Mouse (Mus musculus) cerebellum, adult 2 months (tissue): ENCODE measurements around the gene Tubb2b. TPM values are rescaled to one million over a fixed set of nuclear protein-coding genes. Genes with fewer than 3 reads are reported as not detected.
A peak's percentile ranks its signal among the peaks of the same experiment; 100 is the strongest.

ENCODE experiments used
- DNase-seq, 2 experiments: peaks; one replicate each; pipeline ENCODE4 v3.0.0; 2021
- H3K27ac ChIP-seq: fragments of 200-500 bp; 2 replicates; pipeline ENCODE4 v1.5.1; 2012; ENCODE audit warnings: low read length, control low read depth, inconsistent platforms; ENCODE audit not compliant: insufficient read depth
- H3K27me3 ChIP-seq: fragments of 200-500 bp; 2 replicates; pipeline ENCODE4 v1.6.1; 2012; ENCODE audit warnings: inconsistent platforms, mild to moderate bottlenecking, low read length, moderate library complexity; ENCODE audit not compliant: control insufficient read depth, insufficient read depth
- H3K4me1 ChIP-seq: fragments of 200-500 bp; 2 replicates; pipeline ENCODE4 v1.6.1; 2011; ENCODE audit warnings: low read length; ENCODE audit not compliant: control insufficient read depth, insufficient read depth
- H3K4me3 ChIP-seq: fragments of 200-500 bp; replicated peaks from 2 replicates; pipeline ENCODE3; 2011; ENCODE audit warnings: mild to moderate bottlenecking, low read depth, low read length, control low read depth; ENCODE audit not compliant: insufficient read depth
- CTCF ChIP-seq: fragments of 200-500 bp; IDR thresholded peaks from 2 replicates; pipeline ENCODE4 v1.5.1; 2011; ENCODE audit warnings: low read depth, mild to moderate bottlenecking, control low read depth, low read length, moderate library complexity, borderline replicate concordance; ENCODE audit not compliant: insufficient read depth
- POLR2A ChIP-seq: fragments of 200-500 bp; IDR thresholded peaks from 2 replicates; pipeline ENCODE4 v1.6.1; 2011; ENCODE audit warnings: low read length, control low read depth, borderline replicate concordance; ENCODE audit not compliant: insufficient read depth
- WGBS: fragments of 180-500 bp; shearing (Covaris S2); methylation state at CpG from one replicate; pipeline ENCODE4 v1.1.7; 2018; 5-methylcytosine and 5-hydroxymethylcytosine counted together
- polyA plus RNA-seq: library from polyadenylated mRNA; depleted of rRNA; stranded (reverse); fragments of >200 nt; gene quantifications from 2 replicates; pipeline ENCODE4 v1.2.3, GENCODE M21; 2012; rRNA removed

The Tubb2b gene
- polyA plus RNA-seq, 1 experiment: 224 TPM

GRCm38 (mm10) chr13:34087052-34087812 lies 43.0 kb downstream of the Tubb2b start:
- Histone ChIP-seq H3K4me1 (peaks cover 10% of the 10 kb centered on the region), H3K4me3 (no peak overlapping the region), H3K27ac (no peak overlapping the region), H3K27me3 (no peaks in the 10 kb centered on the region)
- TF ChIP-seq POLR2A (no peak), CTCF (no peak)
- peak in 1 of 2 experiments; percentile 36 for DNase-seq
- 18% methylated on average over 7 of the region's 7 CpGs for WGBS

GRCm38 (mm10) chr13:34084026-34084750 lies 46.1 kb downstream of the Tubb2b start:
- DNase-seq: no peak
- Histone ChIP-seq H3K4me3 (no peak overlapping the region), H3K27me3 (no peaks in the 10 kb centered on the region), H3K27ac (no peak overlapping the region), H3K4me1 (peaks cover 10% of the 10 kb centered on the region)
- TF ChIP-seq CTCF: no peak
- TF ChIP-seq POLR2A: no peak
- 65% methylated on average over 9 of the region's 9 CpGs for WGBS

GRCm38 (mm10) chr13:34081926-34082325 lies 48.3 kb downstream of the Tubb2b start:
- no peak for TF ChIP-seq CTCF
- TF ChIP-seq POLR2A: no peak
- 57% methylated on average over 4 of the region's 4 CpGs for WGBS
- H3K4me3 ChIP-seq: no peak overlapping the region
- no peak overlapping the region for H3K27ac ChIP-seq
- no peaks in the 10 kb centered on the region for H3K27me3 ChIP-seq
- DNase-seq: no peak
- peaks cover 2% of the 10 kb centered on the region for H3K4me1 ChIP-seq

- WGBS: 88% methylated on average over 3 of the region's 3 CpGs
- DNase-seq: no peak
- H3K4me1 ChIP-seq: peaks cover 4% of the 10 kb centered on the region; the same call in 1 of the 2 replicates
- H3K27me3 ChIP-seq: no peaks in the 10 kb centered on the region
- no peak for TF ChIP-seq POLR2A
- TF ChIP-seq CTCF: no peak
- H3K4me3 ChIP-seq: no peak overlapping the region
- H3K27ac ChIP-seq: no peak overlapping the region
Measured at GRCm38 (mm10) chr13:34079801-34080200, 50.5 kb downstream of the Tubb2b start.

- no peak for DNase-seq
- H3K27ac ChIP-seq: no peak overlapping the region
- WGBS: 49% methylated on average over 16 of the region's 16 CpGs
- no peaks in the 10 kb centered on the region for H3K27me3 ChIP-seq
- TF ChIP-seq CTCF (no peak), POLR2A (no peak)
- H3K4me3 ChIP-seq: peak overlapping the region; percentile 89
- H3K4me1 ChIP-seq: peaks cover 4% of the 10 kb centered on the region; the same call in 1 of the 2 replicates
Measured at GRCm38 (mm10) chr13:34078500-34079280, 51.6 kb downstream of the Tubb2b start.

- DNase-seq: peak; percentile 92 to 93
- H3K27me3 ChIP-seq: no peaks in the 10 kb centered on the region
- H3K27ac ChIP-seq: peak within 1 kb of the TSS; percentile 27
- TF ChIP-seq POLR2A: peak; percentile 98
- TF ChIP-seq CTCF: peak; percentile 15; the same call in 1 of the 2 replicates
- WGBS: under 1% methylated on average over 45 of the region's 45 CpGs
- H3K4me1 ChIP-seq: peaks cover 4% of the 10 kb centered on the region; the same call in 1 of the 2 replicates
- H3K4me3 ChIP-seq: peak within 1 kb of the TSS; percentile 89
Measured at GRCm38 (mm10) chr13:34077492-34078271, 52.6 kb downstream of the Tubb2b start, which contains the start of gene Tubb2a. Gene Tubb2a (minus strand): TSS chr13:34078007.

Other genes starting within 250 kb of the Tubb2b start
- 0.18 and 0.33 TPM in 2 replicates for gene Serpinb6c, start 224.8 kb downstream of the Tubb2b start, polyA plus RNA-seq
- gene Nqo2, start 165.8 kb downstream of the Tubb2b start, polyA plus RNA-seq: 13.0 and 13.9 TPM in 2 replicates
- gene Ripk1, start 128.1 kb downstream of the Tubb2b start, polyA plus RNA-seq: 3.4 and 3.8 TPM in 2 replicates
- gene Serpinb6a, start 127.7 kb downstream of the Tubb2b start, polyA plus RNA-seq: 47.2 and 49.6 TPM in 2 replicates
- 70.8 and 75.3 TPM in 2 replicates for gene Bphl, start 92.9 kb downstream of the Tubb2b start, polyA plus RNA-seq
- 850 and 867 TPM in 2 replicates for gene Tubb2a, start 52.5 kb downstream of the Tubb2b start, polyA plus RNA-seq
- 45.3 and 48.3 TPM in 2 replicates for gene Psmg4, start 32.5 kb upstream of the Tubb2b start, polyA plus RNA-seq
- 43.9 and 44.9 TPM in 2 replicates for gene Slc22a23, start 214.7 kb upstream of the Tubb2b start, polyA plus RNA-seq